Mouse (Mus musculus): ENCODE measurements around the gene Mb. TPM values are rescaled to one million over a fixed set of nuclear protein-coding genes. Genes with fewer than 3 reads are reported as not detected.

The Mb gene
- polyA plus RNA-seq, 1 experiment from 2014 or later, result 139 TPM

DNA sequence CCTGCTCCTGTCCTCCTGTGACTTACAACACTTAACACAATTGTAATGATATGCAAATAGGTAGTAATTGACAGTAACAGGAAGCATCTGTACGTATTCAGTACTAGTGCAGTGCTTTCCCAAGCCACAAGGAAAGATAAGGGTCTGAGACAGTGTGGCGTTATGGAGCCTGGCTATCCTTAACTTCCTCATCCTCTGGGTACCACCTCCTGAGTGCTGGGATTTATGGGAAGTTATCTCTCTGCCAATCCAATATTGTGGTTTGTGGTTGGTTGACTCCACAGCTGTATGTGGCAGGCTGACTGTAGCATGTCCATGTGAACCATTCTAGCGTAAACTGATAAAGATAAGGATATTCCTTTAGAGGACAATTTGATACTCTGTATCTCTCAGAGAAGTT is 9.7 kb downstream of the Mb start:
- Histone ChIP-seq H3K4me1 (ENCODE audit: control insufficient read depth, insufficient read depth, low read length) (peaks cover 45% of the 10 kb centered on the region), H3K4me2 (no peak overlapping the region), H3K9ac (ENCODE audit: low read depth, low read length) (no peak overlapping the region), H3K27me3 (ENCODE audit: control insufficient read depth, insufficient read depth, low read length) (no peaks in the 10 kb centered on the region), H3K27ac (ENCODE audit: low read depth, low read length) (0 out of 2 replicates have a peak overlapping the region, but pooled peaks have one; percentile 35), H3K4me3 (ENCODE audit: low read depth, low read length) (no peak overlapping the region), H3K36me3 (ENCODE audit: control insufficient read depth, insufficient read depth, low read length) (no peaks in the 10 kb centered on the region), H3K9me3 (replicated peaks; ENCODE audit: control insufficient read depth, low read length) (no peaks in the 10 kb centered on the region)
- 51% methylated on average over 3 of the region's 3 CpGs for WGBS (ENCODE audit: insufficient replicate concordance)
- no peak for ATAC-seq (replicated peaks; ENCODE audit: insufficient number of reproducible peaks, low FRiP score, low TSS enrichment)

DNA sequence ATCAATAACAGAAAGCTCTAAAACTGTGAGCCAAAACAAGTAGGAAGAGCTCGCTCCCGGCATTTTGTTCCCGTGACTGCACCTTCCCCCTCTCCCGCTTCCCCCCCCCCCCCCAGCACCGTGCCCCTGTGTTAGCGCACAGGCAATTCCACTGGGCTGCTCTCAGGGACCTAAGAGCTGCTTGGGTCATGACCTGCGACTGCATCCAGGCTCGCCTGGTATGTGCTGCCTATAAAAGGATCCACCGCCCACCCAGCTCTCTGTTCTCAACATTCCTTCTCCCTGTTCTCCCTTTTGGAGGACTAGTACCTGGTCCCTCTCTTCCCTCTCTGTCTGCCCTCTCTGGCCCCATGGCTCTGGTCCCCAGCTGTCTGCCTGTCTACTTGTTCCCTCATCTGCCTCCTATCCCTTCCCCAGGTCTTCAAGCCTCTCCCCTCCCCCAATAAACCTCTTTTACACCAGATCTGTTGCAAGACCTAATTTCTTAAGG is 11.2 kb downstream of the Mb start:
- H3K27ac ChIP-seq (ENCODE audit: low read depth, low read length), result peak overlapping the region; percentile 100
- H3K9me3 ChIP-seq (replicated peaks; ENCODE audit: control insufficient read depth, low read length), result no peaks in the 10 kb centered on the region
- H3K36me3 ChIP-seq (ENCODE audit: control insufficient read depth, insufficient read depth, low read length), result no peaks in the 10 kb centered on the region
- H3K27me3 ChIP-seq (ENCODE audit: control insufficient read depth, insufficient read depth, low read length), result no peaks in the 10 kb centered on the region
- H3K4me2 ChIP-seq, result no peak overlapping the region
- H3K9ac ChIP-seq (ENCODE audit: low read depth, low read length), result no peak overlapping the region
- peaks cover 52% of the 10 kb centered on the region for H3K4me1 ChIP-seq (ENCODE audit: control insufficient read depth, insufficient read depth, low read length)
- no peak for ATAC-seq (replicated peaks; ENCODE audit: insufficient number of reproducible peaks, low FRiP score, low TSS enrichment)
- no peak overlapping the region for H3K4me3 ChIP-seq (ENCODE audit: low read depth, low read length)
- 69% methylated on average over 8 of the region's 9 CpGs for WGBS (ENCODE audit: insufficient replicate concordance)

DNA sequence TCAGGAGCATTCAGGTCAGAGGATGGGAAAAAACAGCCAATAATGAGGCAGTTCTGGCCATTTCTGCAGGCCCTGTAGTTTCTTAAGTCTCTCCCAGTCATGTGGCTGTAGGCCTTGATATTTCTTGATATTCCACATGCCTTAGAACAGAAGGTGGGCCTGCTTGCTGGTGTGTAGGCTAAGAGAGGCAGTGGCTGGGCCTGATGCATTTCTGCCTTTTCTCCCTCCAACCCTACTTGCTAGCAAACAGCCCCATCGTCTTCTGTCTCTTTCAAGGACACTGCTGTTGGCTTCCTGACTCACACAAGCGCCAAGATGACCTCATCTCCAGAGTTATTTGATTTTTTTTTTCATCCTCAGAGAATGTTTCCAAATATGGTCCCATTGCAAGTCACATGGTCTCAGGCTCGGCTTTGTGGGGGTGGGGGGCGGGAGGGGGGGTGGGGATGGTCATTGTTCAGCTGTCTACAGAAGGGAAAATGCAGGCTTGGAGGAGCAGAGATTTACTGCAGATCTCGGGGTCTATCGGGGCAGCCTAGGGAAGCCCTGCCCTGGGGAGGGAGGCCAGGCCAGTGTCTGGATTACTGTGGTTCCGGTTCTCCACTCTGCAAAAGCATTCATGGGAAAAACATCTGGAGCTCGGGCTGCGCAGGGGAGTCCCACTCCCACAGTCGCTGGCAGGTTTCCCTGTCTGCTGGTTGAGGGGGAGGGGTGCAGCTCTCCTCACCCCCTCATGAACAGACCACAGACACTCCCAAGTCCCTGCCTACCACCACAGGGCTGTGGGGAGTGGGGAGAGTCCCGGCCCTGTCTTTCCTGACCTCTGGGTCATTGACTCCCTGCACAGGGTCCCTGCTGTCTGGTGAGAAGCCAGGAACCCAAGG is 12.9 kb downstream of the Mb start:
- no peaks in the 10 kb centered on the region for H3K9me3 ChIP-seq (replicated peaks; ENCODE audit: control insufficient read depth, low read length)
- H3K9ac ChIP-seq (ENCODE audit: low read depth, low read length), result peak overlapping the region; percentile 79
- peak; percentile 78 for ATAC-seq (replicated peaks; ENCODE audit: insufficient number of reproducible peaks, low FRiP score, low TSS enrichment)
- peak overlapping the region; percentile 43 for H3K4me2 ChIP-seq
- 0 out of 2 replicates have a peak overlapping the region, but pooled peaks have one; percentile 5 for H3K4me3 ChIP-seq (ENCODE audit: low read depth, low read length)
- no peaks in the 10 kb centered on the region for H3K27me3 ChIP-seq (ENCODE audit: control insufficient read depth, insufficient read depth, low read length)
- H3K27ac ChIP-seq (ENCODE audit: low read depth, low read length), result peak overlapping the region; percentile 100
- peaks cover 50% of the 10 kb centered on the region for H3K4me1 ChIP-seq (ENCODE audit: control insufficient read depth, insufficient read depth, low read length)
- no peaks in the 10 kb centered on the region for H3K36me3 ChIP-seq (ENCODE audit: control insufficient read depth, insufficient read depth, low read length)
- 12% methylated on average over 11 of the region's 11 CpGs for WGBS (ENCODE audit: insufficient replicate concordance)

DNA sequence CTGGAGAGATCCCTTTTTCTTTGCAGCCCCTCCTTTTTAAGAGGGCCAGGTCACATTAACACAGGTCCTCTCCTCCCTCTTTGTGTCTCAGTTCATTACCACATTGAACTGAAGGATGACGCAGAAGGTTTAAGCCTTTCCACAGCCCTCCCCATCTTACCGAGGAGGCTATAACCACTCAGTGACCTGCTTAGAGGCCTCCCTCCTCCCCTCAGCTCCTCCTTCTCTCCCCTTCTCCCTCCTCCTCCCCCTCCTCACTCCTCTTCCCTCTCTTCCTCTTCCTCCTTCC is 13.5 kb downstream of the Mb start:
- Histone ChIP-seq H3K4me2 (peak overlapping the region; percentile 22), H3K4me1 (ENCODE audit: control insufficient read depth, insufficient read depth, low read length) (peaks cover 50% of the 10 kb centered on the region), H3K9ac (ENCODE audit: low read depth, low read length) (peak overlapping the region; percentile 79), H3K27ac (ENCODE audit: low read depth, low read length) (peak overlapping the region; percentile 100), H3K27me3 (ENCODE audit: control insufficient read depth, insufficient read depth, low read length) (no peaks in the 10 kb centered on the region), H3K9me3 (replicated peaks; ENCODE audit: control insufficient read depth, low read length) (no peaks in the 10 kb centered on the region), H3K36me3 (ENCODE audit: control insufficient read depth, insufficient read depth, low read length) (no peaks in the 10 kb centered on the region), H3K4me3 (ENCODE audit: low read depth, low read length) (0 out of 2 replicates have a peak overlapping the region, but pooled peaks have one; percentile 5)
- WGBS (ENCODE audit: insufficient replicate concordance), result 17% methylated on average over 2 of the region's 2 CpGs
- no peak for ATAC-seq (replicated peaks; ENCODE audit: insufficient number of reproducible peaks, low FRiP score, low TSS enrichment)

DNA sequence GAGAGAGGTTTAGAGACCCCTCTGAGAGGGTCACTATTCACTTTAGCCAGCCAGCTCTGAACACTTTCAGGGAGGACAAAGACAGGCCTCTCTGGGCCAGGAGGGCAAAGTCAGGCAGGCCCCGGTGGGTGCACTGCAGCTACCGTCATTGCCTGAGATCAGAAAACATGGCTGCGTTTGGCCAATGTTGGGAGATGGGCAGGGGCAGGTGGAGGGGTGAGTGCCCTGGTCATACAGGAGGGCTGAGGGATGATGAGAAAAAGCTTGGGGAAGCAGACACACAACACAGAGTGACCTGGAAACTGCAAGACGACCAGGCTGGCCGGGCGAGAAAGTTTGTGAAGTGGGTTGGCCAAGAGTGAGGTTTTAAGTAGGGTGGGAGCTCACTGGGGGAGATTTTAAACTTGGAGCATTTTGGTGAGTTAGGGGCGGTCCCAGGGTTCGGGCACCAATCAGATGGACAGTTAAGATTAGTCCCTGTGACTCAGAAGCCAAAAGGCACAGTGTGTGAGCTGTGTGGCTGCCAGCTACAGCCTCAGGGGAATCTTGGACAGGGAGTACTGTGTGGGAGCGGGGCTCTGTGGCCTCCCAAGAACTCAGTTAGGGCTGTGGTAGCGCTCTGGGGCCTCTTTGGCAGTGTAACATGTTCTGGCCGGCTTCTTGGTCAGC is 14.0 kb downstream of the Mb start:
- Histone ChIP-seq H3K27ac (ENCODE audit: low read depth, low read length) (peak overlapping the region; percentile 100), H3K4me3 (ENCODE audit: low read depth, low read length) (no peak overlapping the region), H3K4me1 (ENCODE audit: control insufficient read depth, insufficient read depth, low read length) (peaks cover 51% of the 10 kb centered on the region), H3K27me3 (ENCODE audit: control insufficient read depth, insufficient read depth, low read length) (no peaks in the 10 kb centered on the region), H3K9ac (ENCODE audit: low read depth, low read length) (peak overlapping the region; percentile 79), H3K4me2 (peak overlapping the region; percentile 22), H3K36me3 (ENCODE audit: control insufficient read depth, insufficient read depth, low read length) (no peaks in the 10 kb centered on the region), H3K9me3 (replicated peaks; ENCODE audit: control insufficient read depth, low read length) (no peaks in the 10 kb centered on the region)
- no peak for ATAC-seq (replicated peaks; ENCODE audit: insufficient number of reproducible peaks, low FRiP score, low TSS enrichment)
- 56% methylated on average over 11 of the region's 11 CpGs for WGBS (ENCODE audit: insufficient replicate concordance)

DNA sequence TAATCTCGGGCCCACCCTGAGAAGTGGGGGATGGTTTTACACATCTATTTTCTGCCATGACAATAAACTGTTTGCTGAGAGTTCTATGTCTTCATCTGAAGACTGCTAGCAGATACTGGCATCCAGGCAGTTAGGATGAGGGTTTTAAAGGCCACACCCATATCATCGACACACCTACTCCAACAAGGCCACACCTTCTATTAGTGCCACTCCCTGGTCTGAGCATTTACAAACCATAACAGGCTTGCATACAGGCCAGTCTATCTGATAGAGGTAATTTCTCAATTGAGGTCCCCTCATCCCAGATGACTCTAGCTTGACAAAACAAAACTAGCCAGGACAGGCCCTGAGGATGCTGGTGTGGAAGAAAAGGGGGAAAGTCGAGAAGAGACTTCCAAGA is 14.8 kb downstream of the Mb start:
- Histone ChIP-seq H3K27me3 (ENCODE audit: control insufficient read depth, insufficient read depth, low read length) (no peaks in the 10 kb centered on the region), H3K4me1 (ENCODE audit: control insufficient read depth, insufficient read depth, low read length) (peaks cover 53% of the 10 kb centered on the region), H3K27ac (ENCODE audit: low read depth, low read length) (peak overlapping the region; percentile 100), H3K9ac (ENCODE audit: low read depth, low read length) (0 out of 2 replicates have a peak overlapping the region, but pooled peaks have one; percentile 79), H3K36me3 (ENCODE audit: control insufficient read depth, insufficient read depth, low read length) (no peaks in the 10 kb centered on the region), H3K9me3 (replicated peaks; ENCODE audit: control insufficient read depth, low read length) (no peaks in the 10 kb centered on the region), H3K4me3 (ENCODE audit: low read depth, low read length) (no peak overlapping the region), H3K4me2 (no peak overlapping the region)
- ATAC-seq (replicated peaks; ENCODE audit: insufficient number of reproducible peaks, low FRiP score, low TSS enrichment), result no peak
- 84% methylated on average over 3 of the region's 3 CpGs for WGBS (ENCODE audit: insufficient replicate concordance)

DNA sequence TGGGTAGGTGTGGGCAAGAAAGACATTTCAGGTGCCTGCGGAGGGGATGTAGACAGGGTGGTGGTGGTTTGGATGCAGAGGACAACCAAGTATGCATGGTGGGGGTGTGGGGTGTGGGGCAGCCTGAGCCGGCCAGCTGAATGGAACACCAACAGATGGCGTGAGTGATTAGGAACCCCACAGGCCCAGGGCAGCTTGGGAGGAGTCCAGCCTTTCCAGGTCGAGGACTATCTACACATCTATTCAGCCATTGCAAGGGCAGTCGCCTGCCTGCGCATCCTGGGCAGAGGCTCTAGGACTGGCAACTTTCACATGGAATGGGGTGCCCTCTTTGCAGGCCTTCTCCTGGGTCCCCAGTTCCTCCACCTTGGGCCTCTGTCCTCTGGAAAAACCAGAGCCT is 15.9 kb downstream of the Mb start:
- Histone ChIP-seq H3K36me3 (ENCODE audit: control insufficient read depth, insufficient read depth, low read length) (no peaks in the 10 kb centered on the region), H3K4me3 (ENCODE audit: low read depth, low read length) (no peak overlapping the region), H3K9me3 (replicated peaks; ENCODE audit: control insufficient read depth, low read length) (no peaks in the 10 kb centered on the region), H3K4me1 (ENCODE audit: control insufficient read depth, insufficient read depth, low read length) (peaks cover 47% of the 10 kb centered on the region), H3K27me3 (ENCODE audit: control insufficient read depth, insufficient read depth, low read length) (no peaks in the 10 kb centered on the region), H3K9ac (ENCODE audit: low read depth, low read length) (no peak overlapping the region), H3K27ac (ENCODE audit: low read depth, low read length) (0 out of 2 replicates have a peak overlapping the region, but pooled peaks have one; percentile 46), H3K4me2 (no peak overlapping the region)
- 69% methylated on average over 6 of the region's 6 CpGs for WGBS (ENCODE audit: insufficient replicate concordance)
- ATAC-seq (replicated peaks; ENCODE audit: insufficient number of reproducible peaks, low FRiP score, low TSS enrichment), result no peak

DNA sequence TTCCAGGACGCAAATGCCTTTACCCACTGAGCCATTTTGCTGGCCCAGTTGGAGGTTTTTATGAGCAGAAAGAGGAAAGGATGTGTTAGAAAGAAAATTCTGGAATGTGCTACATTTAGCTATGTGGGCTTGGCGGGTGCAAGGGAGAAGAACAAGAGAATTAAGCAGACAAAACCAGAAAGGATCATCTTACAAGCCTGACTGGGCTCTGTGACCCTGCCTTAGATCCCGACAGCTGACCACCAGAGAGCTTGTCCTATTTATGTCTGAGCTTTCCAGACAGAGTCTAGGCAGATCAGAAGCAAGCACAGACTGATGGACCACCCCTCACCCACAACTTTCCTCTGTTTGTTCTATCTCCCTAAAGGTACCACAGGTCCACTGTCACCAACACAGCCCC is 19.2 kb downstream of the Mb start:
- Histone ChIP-seq H3K9me3 (replicated peaks; ENCODE audit: control insufficient read depth, low read length) (no peaks in the 10 kb centered on the region), H3K27ac (ENCODE audit: low read depth, low read length) (peak overlapping the region; percentile 35; the same call in 1 of the 2 replicates), H3K4me2 (no peak overlapping the region), H3K9ac (ENCODE audit: low read depth, low read length) (no peak overlapping the region), H3K27me3 (ENCODE audit: control insufficient read depth, insufficient read depth, low read length) (no peaks in the 10 kb centered on the region), H3K4me3 (ENCODE audit: low read depth, low read length) (no peak overlapping the region), H3K36me3 (ENCODE audit: control insufficient read depth, insufficient read depth, low read length) (no peaks in the 10 kb centered on the region), H3K4me1 (ENCODE audit: control insufficient read depth, insufficient read depth, low read length) (peaks cover 40% of the 10 kb centered on the region)
- no peak for ATAC-seq (replicated peaks; ENCODE audit: insufficient number of reproducible peaks, low FRiP score, low TSS enrichment)
- 52% methylated on average over 3 of the region's 3 CpGs for WGBS (ENCODE audit: insufficient replicate concordance)

All from heart, embryonic 11.5 days (tissue).